Mouse (Mus musculus): ENCODE data around the gene Mepce. TPM values are rescaled to one million over a fixed set of nuclear protein-coding genes. Genes with fewer than 3 reads are reported as not detected.

Mepce gene
- total and polyA plus RNA-seq, 2 experiments, result 13.7 to 18.7 TPM

GRCm38 (mm10) chr5:137785164-137786031 lies 2.1 kb downstream of the Mepce start:
- H3K27ac ChIP-seq (replicated peaks; ENCODE audit: insufficient read depth, low read depth, low read length), result peak overlapping the region; percentile 85
- H3K4me3 ChIP-seq (ENCODE audit: insufficient read depth, low read depth, low read length), result peak overlapping the region; percentile 82
- no peak for TF ChIP-seq POLR2A (IDR thresholded peaks at IDR 0.05; ENCODE audit: extremely low read depth, insufficient read depth, low read length)
- H3K79me2 ChIP-seq (ENCODE audit: control insufficient read depth, insufficient read depth, low read length), result peaks cover 16% of the 10 kb centered on the region
- H3K4me1 ChIP-seq (ENCODE audit: control insufficient read depth, insufficient read depth, low read length), result peaks cover 19% of the 10 kb centered on the region
- no peak for DNase-seq (ENCODE audit: extremely low read depth, low read depth, low spot score)
- no peaks in the 10 kb centered on the region for H3K27me3 ChIP-seq (ENCODE audit: control insufficient read depth, insufficient read depth, low read length)
- 10% methylated on average over 59 of the region's 62 CpGs for WGBS
- peaks cover 15% of the 10 kb centered on the region; the same call in 1 of the 2 replicates for H3K36me3 ChIP-seq (ENCODE audit: control insufficient read depth, insufficient read depth, low read length)
- H3K9ac ChIP-seq (ENCODE audit: low read depth, low read length), result peak overlapping the region; percentile 91

GRCm38 (mm10) chr5:137784546-137784945 lies 2.9 kb downstream of the Mepce start:
- Histone ChIP-seq H3K36me3 (ENCODE audit: control insufficient read depth, insufficient read depth, low read length) (peaks cover 17% of the 10 kb centered on the region; the same call in 1 of the 2 replicates), H3K79me2 (ENCODE audit: control insufficient read depth, insufficient read depth, low read length) (peaks cover 16% of the 10 kb centered on the region), H3K9ac (ENCODE audit: low read depth, low read length) (0 out of 2 replicates have a peak overlapping the region, but pooled peaks have one; percentile 2), H3K27ac (replicated peaks; ENCODE audit: insufficient read depth, low read depth, low read length) (no peak overlapping the region), H3K27me3 (ENCODE audit: control insufficient read depth, insufficient read depth, low read length) (no peaks in the 10 kb centered on the region), H3K4me3 (ENCODE audit: insufficient read depth, low read depth, low read length) (no peak overlapping the region), H3K4me1 (ENCODE audit: control insufficient read depth, insufficient read depth, low read length) (peaks cover 24% of the 10 kb centered on the region)
- no peak for DNase-seq (ENCODE audit: extremely low read depth, low read depth, low spot score)
- WGBS, result 65% methylated on average over 14 of the region's 14 CpGs
- TF ChIP-seq CTCF (IDR thresholded peaks at IDR 0.05; ENCODE audit: low read depth, low read length) (no peak), POLR2A (IDR thresholded peaks at IDR 0.05; ENCODE audit: extremely low read depth, insufficient read depth, low read length) (no peak)

- Histone ChIP-seq H3K4me3 (ENCODE audit: insufficient read depth, low read depth, low read length) (no peak overlapping the region), H3K36me3 (ENCODE audit: control insufficient read depth, insufficient read depth, low read length) (peaks cover 17% of the 10 kb centered on the region; the same call in 1 of the 2 replicates), H3K27ac (replicated peaks; ENCODE audit: insufficient read depth, low read depth, low read length) (no peak overlapping the region), H3K79me2 (ENCODE audit: control insufficient read depth, insufficient read depth, low read length) (peaks cover 16% of the 10 kb centered on the region), H3K27me3 (ENCODE audit: control insufficient read depth, insufficient read depth, low read length) (no peaks in the 10 kb centered on the region), H3K4me1 (ENCODE audit: control insufficient read depth, insufficient read depth, low read length) (peaks cover 25% of the 10 kb centered on the region), H3K9ac (ENCODE audit: low read depth, low read length) (no peak overlapping the region)
- 52% methylated on average over 9 of the region's 9 CpGs for WGBS
- TF ChIP-seq CTCF (IDR thresholded peaks at IDR 0.05; ENCODE audit: low read depth, low read length) (no peak), POLR2A (IDR thresholded peaks at IDR 0.05; ENCODE audit: extremely low read depth, insufficient read depth, low read length) (no peak)
- DNase-seq (ENCODE audit: extremely low read depth, low read depth, low spot score), result no peak
These were observed 3.4 kb downstream of the Mepce start for GRCm38 (mm10) chr5:137783901-137784540.

- H3K4me3 ChIP-seq (ENCODE audit: insufficient read depth, low read depth, low read length), result no peak overlapping the region
These were observed 4.5 kb downstream of the Mepce start for GRCm38 (mm10) chr5:137782776-137783522.

GRCm38 (mm10) chr5:137781661-137782060 lies 5.8 kb downstream of the Mepce start:
- peaks cover 17% of the 10 kb centered on the region; the same call in 1 of the 2 replicates for H3K36me3 ChIP-seq (ENCODE audit: control insufficient read depth, insufficient read depth, low read length)
- H3K79me2 ChIP-seq (ENCODE audit: control insufficient read depth, insufficient read depth, low read length), result peaks cover 16% of the 10 kb centered on the region
- no peaks in the 10 kb centered on the region for H3K27me3 ChIP-seq (ENCODE audit: control insufficient read depth, insufficient read depth, low read length)
- H3K4me1 ChIP-seq (ENCODE audit: control insufficient read depth, insufficient read depth, low read length), result peaks cover 24% of the 10 kb centered on the region
- H3K4me3 ChIP-seq (ENCODE audit: insufficient read depth, low read depth, low read length), result no peak overlapping the region
- 91% methylated on average over 7 of the region's 7 CpGs for WGBS
- TF ChIP-seq POLR2A (IDR thresholded peaks at IDR 0.05; ENCODE audit: extremely low read depth, insufficient read depth, low read length), result no peak
- no peak overlapping the region for H3K27ac ChIP-seq (replicated peaks; ENCODE audit: insufficient read depth, low read depth, low read length)
- no peak for DNase-seq (ENCODE audit: extremely low read depth, low read depth, low spot score)
- no peak overlapping the region for H3K9ac ChIP-seq (ENCODE audit: low read depth, low read length)

More at GRCm38 (mm10) chr5:137782776-137783522, 4.5 kb downstream of the Mepce start:
- WGBS, result 83% methylated on average over 13 of the region's 13 CpGs
- H3K27ac ChIP-seq (replicated peaks; ENCODE audit: insufficient read depth, low read depth, low read length), result no peak overlapping the region
- no peaks in the 10 kb centered on the region for H3K27me3 ChIP-seq (ENCODE audit: control insufficient read depth, insufficient read depth, low read length)
- no peak overlapping the region for H3K9ac ChIP-seq (ENCODE audit: low read depth, low read length)
- H3K79me2 ChIP-seq (ENCODE audit: control insufficient read depth, insufficient read depth, low read length), result peaks cover 16% of the 10 kb centered on the region
- peaks cover 27% of the 10 kb centered on the region for H3K4me1 ChIP-seq (ENCODE audit: control insufficient read depth, insufficient read depth, low read length)
- no peak for TF ChIP-seq POLR2A (IDR thresholded peaks at IDR 0.05; ENCODE audit: extremely low read depth, insufficient read depth, low read length)
- TF ChIP-seq CTCF (IDR thresholded peaks at IDR 0.05; ENCODE audit: low read depth, low read length), result no peak
- DNase-seq (ENCODE audit: extremely low read depth, low read depth, low spot score), result no peak
- peaks cover 17% of the 10 kb centered on the region; the same call in 1 of the 2 replicates for H3K36me3 ChIP-seq (ENCODE audit: control insufficient read depth, insufficient read depth, low read length)

Measured in liver, adult 2 months (tissue).